Mouse (Mus musculus) intestine, embryonic 14.5 days (tissue): ENCODE results near the gene Cabin1. TPM values are rescaled to one million over a fixed set of nuclear protein-coding genes. Genes with fewer than 3 reads are reported as not detected.
A peak's percentile ranks its signal among the peaks of the same experiment; 100 is the strongest.

Experiments
- ATAC-seq: fragments of 200-750 bp; cut with Nextera tagmentation; replicated peaks from 2 replicates; pipeline ENCODE4 v1.8.0; 2017; ENCODE audit warnings: low read depth, moderate number of reproducible peaks, moderate TSS enrichment, moderate library complexity; ENCODE audit not compliant: low FRiP score, low TSS enrichment
- DNase-seq: peaks from one replicate; pipeline ENCODE4 v3.0.0-alpha.2; 2018; ENCODE audit warnings: low spot score
- H3K27ac ChIP-seq: fragments of 300-500 bp; sonication (generic); 2 replicates; pipeline ENCODE4 v1.5.1; 2014; ENCODE audit warnings: low read depth, mild to moderate bottlenecking, control low read depth
- H3K27me3 ChIP-seq: fragments of 300-500 bp; sonication (generic); replicated peaks from 2 replicates; pipeline ENCODE4 v1.6.1; 2014; ENCODE audit warnings: low read length, control low read depth; ENCODE audit not compliant: control insufficient read depth, insufficient read depth
- H3K36me3 ChIP-seq: fragments of 300-500 bp; sonication (generic); 2 replicates; pipeline ENCODE4 v1.6.1; 2014; ENCODE audit warnings: low read length, control low read depth; ENCODE audit not compliant: control insufficient read depth, insufficient read depth
- H3K4me1 ChIP-seq: fragments of 300-500 bp; sonication (generic); replicated peaks from 2 replicates; pipeline ENCODE4 v1.6.1; 2014; ENCODE audit warnings: low read length, control low read depth, mixed read lengths; ENCODE audit not compliant: control insufficient read depth, insufficient read depth
- H3K4me2 ChIP-seq: fragments of 300-500 bp; sonication (generic); 2 replicates; pipeline ENCODE4 v1.6.1; 2014; ENCODE audit warnings: low read length
- H3K4me3 ChIP-seq: fragments of 300-500 bp; sonication (generic); 2 replicates; pipeline ENCODE4 v1.5.1; 2014; ENCODE audit warnings: low read depth, low read length, control low read depth, mixed read lengths
- H3K9ac ChIP-seq: fragments of 300-500 bp; sonication (generic); 2 replicates; pipeline ENCODE4 v1.6.1; 2014; ENCODE audit warnings: mild to moderate bottlenecking, low read length
- H3K9me3 ChIP-seq: fragments of 300-500 bp; sonication (generic); 2 replicates; pipeline ENCODE4 v1.6.1; 2016; ENCODE audit warnings: low read length, control low read depth; ENCODE audit not compliant: control insufficient read depth
- WGBS: fragments of 180-500 bp; shearing (Covaris S2); extraction: QIAGEN DNeasy Blood & Tissue Kit; methylation state at CpG from one replicate; pipeline ENCODE4 v1.1.7; 2014; 5-methylcytosine and 5-hydroxymethylcytosine counted together
- polyA plus RNA-seq: library from polyadenylated mRNA; unstranded; fragments of >200 nt; fragmentation: Nextera tagmentation; extraction: Ambion mirVana; gene quantifications from 2 replicates; pipeline ENCODE4 v1.2.1, GENCODE M21; 2014

Gene Cabin1
- polyA plus RNA-seq, 1 experiment from 2014 or later = 47.2 TPM

DNA sequence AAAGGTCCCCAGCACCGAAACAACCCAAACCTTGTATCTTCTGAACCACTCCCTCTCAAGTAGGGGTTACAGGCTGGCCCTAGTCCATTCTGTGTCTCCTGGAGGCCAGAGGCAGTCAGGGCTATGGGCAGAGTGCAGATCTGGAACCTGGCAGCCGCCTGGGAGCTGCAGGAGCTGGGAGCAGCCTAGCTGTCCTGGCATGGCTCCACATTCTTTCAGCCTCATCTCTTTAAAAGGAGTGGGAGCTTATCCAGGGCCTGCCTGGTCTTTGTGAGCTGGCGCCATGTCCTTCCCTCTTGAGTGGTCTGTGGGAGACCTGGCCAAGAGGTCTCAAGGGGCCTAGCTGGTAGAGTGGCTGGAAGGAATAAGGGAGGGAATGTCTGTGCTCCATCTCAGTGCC is 116.8 kb downstream of the Cabin1 start:
- peaks cover 71% of the 10 kb centered on the region for H3K36me3 ChIP-seq
- peaks cover 12% of the 10 kb centered on the region for H3K4me1 ChIP-seq
- no peak overlapping the region for H3K9ac ChIP-seq
- 79% methylated on average over 3 of the region's 3 CpGs for WGBS
- H3K4me2 ChIP-seq = no peak overlapping the region
- ATAC-seq (no peak), DNase-seq (no peak)
- H3K4me3 ChIP-seq = no peak overlapping the region
- no peaks in the 10 kb centered on the region for H3K27me3 ChIP-seq
- peak overlapping the region; percentile 54; the same call in 1 of the 2 replicates for H3K27ac ChIP-seq
- H3K9me3 ChIP-seq = no peaks in the 10 kb centered on the region

DNA sequence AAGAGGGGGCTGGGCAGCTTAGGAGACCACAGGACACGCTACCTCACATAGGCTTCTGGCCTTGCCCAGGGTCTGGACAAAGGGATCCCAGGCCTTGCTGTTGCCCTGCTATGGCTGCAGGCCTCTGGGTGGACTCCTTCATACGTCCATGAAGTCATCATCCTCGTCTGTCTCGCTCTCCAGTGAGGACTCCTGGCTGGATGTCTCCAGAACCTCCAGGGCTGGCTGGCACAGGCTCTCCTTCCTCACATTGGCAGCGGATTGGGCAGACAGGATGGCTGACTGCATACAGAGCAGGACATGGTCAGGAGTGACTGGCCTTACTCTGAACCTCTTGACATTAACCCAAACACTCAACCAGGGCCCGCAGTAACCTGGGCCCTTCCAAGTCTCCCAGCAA is 117.7 kb downstream of the Cabin1 start:
- Histone ChIP-seq H3K4me2 (no peak overlapping the region), H3K36me3 (peaks cover 62% of the 10 kb centered on the region), H3K9ac (no peak overlapping the region), H3K4me1 (peaks cover 12% of the 10 kb centered on the region), H3K27ac (no peak overlapping the region), H3K4me3 (no peak overlapping the region), H3K9me3 (no peaks in the 10 kb centered on the region), H3K27me3 (no peaks in the 10 kb centered on the region)
- ATAC-seq = no peak
- DNase-seq = no peak
- WGBS = 95% methylated on average over 6 of the region's 6 CpGs

DNA sequence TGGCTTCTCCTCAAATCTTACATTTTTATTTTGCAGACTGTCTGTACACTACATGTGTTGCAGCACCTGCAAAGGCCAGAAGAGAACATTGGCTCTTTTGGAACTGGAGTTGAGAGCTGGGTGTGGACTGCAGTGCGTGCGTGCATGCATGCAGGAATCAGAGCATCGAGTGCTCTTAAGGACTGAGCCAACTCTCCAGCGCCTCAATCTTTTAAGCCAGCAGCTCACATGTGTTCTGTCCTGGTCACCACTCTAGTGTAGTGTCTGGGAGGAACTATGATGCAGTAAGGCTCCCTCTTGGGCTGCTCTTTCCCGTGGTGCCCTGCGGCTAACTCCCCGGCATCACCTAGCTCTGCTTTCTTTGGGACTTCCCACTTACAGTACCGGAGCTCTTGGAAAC is 118.5 kb downstream of the Cabin1 start:
- Histone ChIP-seq H3K36me3 (peaks cover 54% of the 10 kb centered on the region), H3K27me3 (no peaks in the 10 kb centered on the region), H3K4me3 (no peak overlapping the region), H3K9me3 (no peaks in the 10 kb centered on the region), H3K9ac (no peak overlapping the region), H3K27ac (no peak overlapping the region), H3K4me1 (peaks cover 12% of the 10 kb centered on the region), H3K4me2 (no peak overlapping the region)
- WGBS = 91% methylated on average over 8 of the region's 8 CpGs
- DNase-seq (no peak), ATAC-seq (no peak)

DNA sequence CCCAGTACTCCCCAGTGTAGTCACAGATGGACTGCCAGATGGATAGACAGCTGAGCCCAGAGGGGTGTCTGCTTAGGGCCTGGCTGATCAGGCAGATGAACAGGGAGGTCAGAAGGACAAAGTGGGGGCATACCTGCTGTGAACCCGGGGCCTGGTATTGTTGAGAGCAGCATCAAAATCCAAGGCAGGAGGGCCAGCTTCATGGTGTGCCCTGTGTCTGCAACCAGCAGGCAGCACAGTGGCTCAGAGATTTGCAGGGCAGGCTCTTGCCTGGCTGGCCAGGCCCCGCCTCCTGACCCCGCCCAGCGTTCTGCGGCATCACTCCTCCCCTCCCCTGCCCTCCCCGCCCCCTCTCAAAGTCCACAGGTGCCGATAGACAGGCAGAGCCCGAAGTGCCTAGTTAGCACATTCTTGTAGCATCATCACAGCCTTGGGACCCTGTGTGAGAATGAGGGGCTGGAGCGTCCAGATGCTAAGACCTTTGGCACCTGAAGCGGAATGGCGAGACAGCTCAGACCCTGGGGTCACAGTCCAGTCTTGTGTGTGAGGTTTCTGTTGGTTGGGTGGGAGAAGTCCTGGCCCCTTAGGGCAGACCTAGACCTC is 120.3 kb downstream of the Cabin1 start, which contains the start of gene Susd2:
Susd2 (minus strand) TSS at position 268 of the 603 bp plus-strand sequence.
- WGBS = 4% methylated on average over 11 of the region's 11 CpGs
- DNase-seq (peak; percentile 81), ATAC-seq (peak; percentile 70)
- H3K9ac ChIP-seq = no peak within 1 kb of the TSS
- H3K4me3 ChIP-seq = no peak within 1 kb of the TSS
- peak within 1 kb of the TSS; percentile 29 for H3K4me2 ChIP-seq
- peaks cover 36% of the 10 kb centered on the region for H3K36me3 ChIP-seq
- no peaks in the 10 kb centered on the region for H3K27me3 ChIP-seq
- no peaks in the 10 kb centered on the region for H3K9me3 ChIP-seq
- no peak within 1 kb of the TSS for H3K27ac ChIP-seq
- peaks cover 12% of the 10 kb centered on the region for H3K4me1 ChIP-seq

DNA sequence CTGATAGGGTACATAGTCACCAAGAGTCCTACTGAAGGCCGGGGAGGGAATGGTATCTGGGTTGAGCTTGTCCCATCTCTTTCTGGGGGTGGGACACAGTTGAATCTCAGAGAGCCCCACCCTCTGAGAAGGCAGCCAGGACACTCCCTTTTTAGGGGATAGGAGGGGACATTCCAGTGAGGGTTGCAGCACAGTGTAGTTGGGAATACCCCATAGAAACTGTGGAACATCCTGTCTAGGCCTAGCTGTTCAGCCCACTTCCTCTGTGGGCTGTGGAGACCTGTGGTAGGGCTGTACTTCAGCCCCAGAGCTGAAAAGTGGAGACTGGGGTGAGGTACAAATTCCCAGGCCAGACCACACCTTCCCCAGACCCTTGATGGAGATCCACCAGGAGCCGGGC is 121.2 kb downstream of the Cabin1 start:
- H3K27ac ChIP-seq = no peak overlapping the region
- H3K9ac ChIP-seq = no peak overlapping the region
- H3K9me3 ChIP-seq = no peaks in the 10 kb centered on the region
- DNase-seq (no peak), ATAC-seq (no peak; the same call in 1 of the 2 replicates)
- H3K4me2 ChIP-seq = no peak overlapping the region
- H3K36me3 ChIP-seq = peaks cover 29% of the 10 kb centered on the region
- whole genome bisulfite sequencing = 67% methylated on average over 2 of the region's 2 CpGs
- no peaks in the 10 kb centered on the region for H3K27me3 ChIP-seq
- H3K4me3 ChIP-seq = no peak overlapping the region
- H3K4me1 ChIP-seq = peaks cover 12% of the 10 kb centered on the region

DNA sequence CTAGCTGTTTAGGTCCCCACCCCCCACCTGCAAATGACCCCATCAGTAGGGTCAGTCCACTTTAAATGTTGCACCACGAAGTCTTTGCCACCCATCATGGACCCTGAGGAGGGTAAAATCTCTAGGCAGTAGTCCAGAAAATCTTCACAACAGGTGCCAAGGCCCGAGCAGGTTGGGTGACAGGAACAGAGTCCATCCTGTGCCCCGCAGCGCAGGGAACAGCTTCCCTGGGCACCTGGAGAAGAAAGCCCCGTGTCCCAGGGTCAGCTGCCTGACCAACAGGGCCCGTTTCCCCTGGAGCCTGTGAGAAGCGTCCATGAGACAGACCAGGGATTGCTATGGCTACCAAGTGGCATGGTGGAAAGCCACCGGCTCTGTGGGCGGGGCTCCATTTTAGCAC is 121.7 kb downstream of the Cabin1 start:
- Histone ChIP-seq H3K36me3 (peaks cover 24% of the 10 kb centered on the region), H3K27me3 (no peaks in the 10 kb centered on the region), H3K9ac (no peak overlapping the region), H3K9me3 (no peaks in the 10 kb centered on the region), H3K4me1 (peaks cover 12% of the 10 kb centered on the region), H3K4me3 (no peak overlapping the region), H3K27ac (no peak overlapping the region), H3K4me2 (no peak overlapping the region)
- no peak for ATAC-seq
- 78% methylated on average over 9 of the region's 9 CpGs for WGBS
- no peak for DNase-seq

DNA sequence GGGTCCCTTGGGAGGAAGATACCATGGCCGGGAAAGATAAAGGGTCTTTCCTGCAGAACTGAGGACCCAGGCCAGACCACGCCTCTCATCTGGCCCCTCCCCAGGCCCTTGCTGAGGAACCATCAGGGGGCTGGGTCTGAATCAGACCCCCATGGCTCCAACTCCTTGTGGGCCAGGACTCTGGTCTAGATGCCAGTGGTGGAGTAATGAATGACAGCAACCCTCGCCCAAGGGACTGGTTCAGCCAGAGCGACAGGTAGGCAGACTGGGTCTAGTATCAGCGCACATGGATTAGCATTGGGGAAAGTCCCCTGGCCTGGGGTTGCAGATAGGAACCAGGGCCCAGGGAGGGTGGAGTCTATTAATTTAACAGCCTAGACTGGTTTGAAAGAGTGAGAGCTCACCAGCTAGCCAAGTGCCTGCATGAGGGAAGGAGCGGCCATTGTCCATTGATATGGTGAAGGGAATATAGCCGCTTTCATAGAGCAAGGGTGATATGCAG is 122.4 kb downstream of the Cabin1 start:
- peaks cover 18% of the 10 kb centered on the region for H3K36me3 ChIP-seq
- DNase-seq = no peak
- 87% methylated on average over 7 of the region's 7 CpGs for WGBS

DNA sequence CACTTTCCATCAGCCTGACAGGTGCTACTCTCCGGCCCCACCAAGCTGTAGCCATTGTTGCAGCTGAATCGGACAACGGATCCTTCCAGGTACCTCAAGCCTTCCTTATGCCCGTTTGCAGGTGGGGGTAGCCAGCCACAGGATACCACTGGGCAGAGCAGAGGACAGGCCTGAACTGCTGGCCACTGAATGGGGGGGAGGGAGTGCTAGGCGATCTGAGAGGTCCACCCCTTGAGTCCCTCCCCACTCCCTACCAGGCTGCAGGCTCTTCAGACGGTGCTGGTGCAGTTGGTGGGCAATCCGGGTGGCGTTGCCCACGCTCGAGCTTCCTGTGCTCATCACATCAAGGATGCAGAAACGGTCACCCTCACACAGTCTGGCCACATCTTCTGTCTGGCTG is 126.4 kb downstream of the Cabin1 start:
- Histone ChIP-seq H3K9ac (no peak overlapping the region), H3K4me2 (no peak overlapping the region), H3K27me3 (no peaks in the 10 kb centered on the region), H3K4me1 (no peaks in the 10 kb centered on the region), H3K36me3 (no peaks in the 10 kb centered on the region), H3K4me3 (no peak overlapping the region), H3K9me3 (no peaks in the 10 kb centered on the region), H3K27ac (no peak overlapping the region)
- ATAC-seq = no peak
- 87% methylated on average over 11 of the region's 11 CpGs for WGBS
- no peak for DNase-seq

More for the DNA sequence above, 122.4 kb downstream of the Cabin1 start:
- Histone ChIP-seq H3K4me2 (no peak overlapping the region), H3K9me3 (no peaks in the 10 kb centered on the region), H3K27ac (no peak overlapping the region), H3K27me3 (no peaks in the 10 kb centered on the region), H3K4me1 (peaks cover 12% of the 10 kb centered on the region), H3K4me3 (no peak overlapping the region), H3K9ac (no peak overlapping the region)
- ATAC-seq = no peak
